Mouse (Mus musculus) erythroblast, embryonic 14.5 days (primary cell): Measurements from ENCODE around the gene Tarsl2.

Experiments
- GATA1 ChIP-seq: IDR thresholded peaks from 2 replicates; pipeline ENCODE4 v1.6.1; 2012; ENCODE audit warnings: low read length, inconsistent platforms, mixed read lengths
- TAL1 ChIP-seq: IDR thresholded peaks from 3 replicates; pipeline ENCODE4 v1.6.1; 2012; ENCODE audit warnings: low read length, inconsistent platforms, mixed read lengths

GRCm38 (mm10) chr7:65684256-65684835, 39.6 kb downstream of the Tarsl2 start:
- TF ChIP-seq GATA1 = no peak
- TF ChIP-seq TAL1 = no peak
